In genomic region chrX:49181136-49181535, GRCm38 (mm10) we compare ENCODE assay signal across 14 mouse cellular contexts.
"Had no signal": no experiment of that assay in that cellular context is flagged by ENCODE, and none has a peak within 500 bp of the region (broad histone marks: within the 10 kb centered on the region; RNA-seq: fewer than 3 reads in every experiment).

No protein-coding gene starts in this region.

- H3K9me3 ChIP-seq: kidney, embryonic 15.5 days; limb, embryonic 10.5 days; liver, embryonic 13.5 days; lung, embryonic 15.5 days; midbrain, embryonic 12.5 days; neural tube, embryonic 13.5 days; stomach, embryonic 15.5 days had no signal

- ATAC-seq: liver, postnatal 0 days; midbrain, embryonic 16.5 days had no signal

- H3K27ac ChIP-seq: kidney, embryonic 15.5 days; left cerebral cortex, adult 2 months; limb, embryonic 10.5 days; liver, embryonic 13.5 days; lung, embryonic 15.5 days; midbrain, embryonic 12.5 days; neural tube, embryonic 13.5 days; stomach, embryonic 15.5 days had no signal

- H3K4me1 ChIP-seq: kidney, embryonic 15.5 days; limb, embryonic 10.5 days; liver, embryonic 13.5 days; lung, embryonic 15.5 days; midbrain, embryonic 12.5 days; neural tube, embryonic 13.5 days; stomach, embryonic 15.5 days had no signal

- H3K36me3 ChIP-seq: kidney, embryonic 15.5 days; limb, embryonic 10.5 days; liver, embryonic 13.5 days; lung, embryonic 15.5 days; midbrain, embryonic 12.5 days; neural tube, embryonic 13.5 days; stomach, embryonic 15.5 days had no signal

- H3K9ac ChIP-seq: kidney, embryonic 15.5 days; liver, embryonic 13.5 days; liver, postnatal 0 days; lung, embryonic 15.5 days; midbrain, embryonic 12.5 days; neural tube, embryonic 13.5 days; stomach, embryonic 15.5 days had no signal

- H3K4me2 ChIP-seq: kidney, embryonic 15.5 days; liver, embryonic 13.5 days; lung, embryonic 15.5 days; midbrain, embryonic 12.5 days; neural tube, embryonic 13.5 days; stomach, embryonic 15.5 days had no signal

- DNase-seq: kidney, postnatal 25 days; liver, embryonic 13.5 days; liver, postnatal 0 days; lung, postnatal 14 days; retina, postnatal 1 day; thymus, postnatal 4 days had no signal

- H3K27me3 ChIP-seq: kidney, embryonic 15.5 days; liver, embryonic 13.5 days; lung, embryonic 15.5 days; midbrain, embryonic 12.5 days; neural tube, embryonic 13.5 days; stomach, embryonic 15.5 days had no signal

- H3K4me3 ChIP-seq: kidney, embryonic 15.5 days; left cerebral cortex, adult 2 months; limb, embryonic 10.5 days; liver, embryonic 13.5 days; lung, embryonic 15.5 days; midbrain, embryonic 12.5 days; neural tube, embryonic 13.5 days; stomach, embryonic 15.5 days had no signal
